Mouse (Mus musculus): ENCODE measurements around the gene Dpp8.

- TF ChIP-seq ZC3H11A (IDR thresholded peaks at IDR 0.05; ENCODE audit: borderline replicate concordance, low read depth, low read length) (no peak), ZNF384 (IDR thresholded peaks at IDR 0.05; ENCODE audit: low read depth, low read length) (no peak)
These were observed 47.0 kb upstream of the Dpp8 start for GRCm38 (mm10) chr9:64985037-64985794.
